Mouse (Mus musculus): ENCODE measurements around the gene Ankrd33. TPM values are rescaled to one million over a fixed set of nuclear protein-coding genes. Genes with fewer than 3 reads are reported as not detected.

Gene Ankrd33
- total RNA-seq, 4 experiments from 2014 or later = 0.75 to 1.1 (median 0.79) TPM

GRCm38 (mm10) chr15:101125561-101125960, 10.0 kb downstream of the Ankrd33 start:
- no peak for DNase-seq

- no peak for DNase-seq
These were observed 11.5 kb downstream of the Ankrd33 start for GRCm38 (mm10) chr15:101126876-101127544.

GRCm38 (mm10) chr15:101128181-101129089, 12.9 kb downstream of the Ankrd33 start, which contains the start of gene Acvrl1:
Gene Acvrl1 (plus strand): TSS chr15:101128522.
- DNase-seq = no peak

- DNase-seq = no peak
These were observed 13.9 kb downstream of the Ankrd33 start for GRCm38 (mm10) chr15:101129412-101129811.

GRCm38 (mm10) chr15:101131498-101131897, 15.9 kb downstream of the Ankrd33 start:
- no peak for DNase-seq

GRCm38 (mm10) chr15:101132041-101132440, 16.5 kb downstream of the Ankrd33 start:
- no peak for DNase-seq

GRCm38 (mm10) chr15:101132761-101133160, 17.2 kb downstream of the Ankrd33 start:
- DNase-seq = no peak

GRCm38 (mm10) chr15:101133993-101134704, 18.6 kb downstream of the Ankrd33 start:
- no peak for DNase-seq

GRCm38 (mm10) chr15:101135405-101135804, 19.9 kb downstream of the Ankrd33 start:
- no peak for DNase-seq

GRCm38 (mm10) chr15:101137455-101137854, 21.9 kb downstream of the Ankrd33 start:
- DNase-seq = no peak

GRCm38 (mm10) chr15:101138675-101139074, 23.1 kb downstream of the Ankrd33 start:
- DNase-seq = no peak

GRCm38 (mm10) chr15:101139885-101140284, 24.3 kb downstream of the Ankrd33 start:
- no peak for DNase-seq

GRCm38 (mm10) chr15:101140587-101140986, 25.0 kb downstream of the Ankrd33 start:
- no peak for DNase-seq

GRCm38 (mm10) chr15:101141061-101141541, 25.5 kb downstream of the Ankrd33 start:
- no peak for DNase-seq

- DNase-seq = no peak
These were observed 27.1 kb downstream of the Ankrd33 start for GRCm38 (mm10) chr15:101142672-101143071.

- DNase-seq = no peak
These were observed 27.9 kb downstream of the Ankrd33 start for GRCm38 (mm10) chr15:101143494-101143893.

- DNase-seq = no peak
These were observed 28.6 kb downstream of the Ankrd33 start for GRCm38 (mm10) chr15:101144176-101144575.

GRCm38 (mm10) chr15:101144779-101145178, 29.2 kb downstream of the Ankrd33 start:
- DNase-seq = no peak

- DNase-seq = peak; percentile 93
These were observed 30.0 kb downstream of the Ankrd33 start for GRCm38 (mm10) chr15:101145424-101146099.

- no peak for DNase-seq
These were observed 30.8 kb downstream of the Ankrd33 start for GRCm38 (mm10) chr15:101146100-101146965.
